Mouse (Mus musculus): ENCODE results near the gene Spink8.

Spink8 gene

DNA sequence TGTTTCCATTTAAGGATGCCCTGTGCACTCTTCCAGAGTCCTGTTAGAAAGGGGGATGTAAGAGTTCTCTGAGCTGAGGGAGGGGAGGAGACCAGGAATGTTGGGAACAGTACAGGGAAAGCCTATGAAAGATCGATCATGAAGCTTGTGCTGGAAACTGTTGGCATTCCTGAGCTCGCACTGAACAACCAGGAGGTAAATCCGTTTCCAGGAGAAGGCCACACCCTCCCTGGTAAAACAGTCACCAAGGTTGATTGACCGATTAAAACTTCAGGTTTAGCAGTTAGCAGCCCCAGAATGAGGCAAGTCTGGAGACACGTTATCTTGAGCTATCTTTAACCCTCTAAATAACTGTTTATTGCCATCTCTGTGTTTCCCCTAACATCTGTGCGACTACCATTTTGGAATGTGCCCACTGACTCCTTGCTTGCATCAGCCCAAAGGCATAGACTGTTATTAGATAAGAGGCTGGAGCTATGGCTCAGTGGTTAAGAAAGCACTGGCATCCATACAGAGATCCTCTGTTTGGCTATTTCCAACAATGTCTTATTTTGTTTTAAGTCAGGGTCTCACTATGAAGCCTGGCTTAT lies 59.0 kb downstream of the Spink8 start:
- no peak for DNase-seq (ENCODE audit: low spot score in 2 of 2)

DNA sequence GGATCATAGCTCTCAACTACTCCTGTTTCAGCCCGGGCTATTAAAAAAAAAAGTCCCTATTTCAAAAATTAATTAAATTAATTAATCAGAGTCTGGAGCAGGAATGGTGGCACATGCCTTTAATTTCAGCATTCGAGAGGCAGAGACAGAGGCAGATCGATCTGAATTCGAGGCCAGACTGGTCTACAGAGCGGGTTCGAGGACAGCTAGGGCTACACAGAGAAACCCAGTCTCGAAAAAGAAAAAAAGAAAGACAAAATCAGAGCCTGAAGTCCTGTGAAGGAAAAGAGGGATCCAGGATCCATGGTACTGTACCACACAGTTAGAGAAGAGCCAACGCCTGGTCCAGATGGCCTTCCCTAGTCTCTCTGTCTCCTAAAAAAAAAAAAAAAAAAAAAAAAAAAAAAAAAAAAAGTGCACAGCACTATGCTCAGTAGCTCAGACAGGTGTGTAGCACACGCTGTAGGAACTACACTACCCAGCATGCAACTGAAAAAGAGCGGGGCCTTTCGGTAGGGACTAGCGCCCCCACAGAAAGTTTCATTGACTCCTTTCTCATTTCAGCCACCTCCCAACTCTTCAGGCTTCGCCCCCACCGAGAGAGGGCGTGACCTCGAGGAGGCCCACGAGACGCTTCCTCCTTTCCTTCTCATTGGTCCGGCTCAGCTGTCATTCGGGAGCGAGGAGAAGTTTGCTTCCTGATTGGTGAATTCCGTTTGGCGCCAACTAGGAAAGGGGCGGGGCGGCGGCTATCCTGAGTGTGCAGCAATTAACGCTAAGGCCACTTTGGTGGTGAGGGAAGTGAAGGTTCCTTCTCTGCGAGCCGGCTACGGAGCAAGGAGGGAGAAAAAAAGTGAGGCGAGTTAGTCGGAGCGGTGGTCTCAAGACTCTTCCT lies 63.0 kb downstream of the Spink8 start, which contains the start of gene Cdc25a:
TSS of gene Cdc25a (plus strand) at position 783 of the 895 bp plus-strand sequence.
- peak; percentile 91 to 96 for DNase-seq (ENCODE audit: low spot score in 2 of 2)

- peak; percentile 5 to 27 for DNase-seq (ENCODE audit: low spot score in 2 of 2)
Observed at GRCm38 (mm10) chr9:109875695-109876601, 63.9 kb downstream of the Spink8 start.

All from right cerebral cortex, postnatal 36 days (tissue).